Mouse (Mus musculus): Measurements from ENCODE around the gene Mybpc3. TPM values are rescaled to one million over a fixed set of nuclear protein-coding genes. Genes with fewer than 3 reads are reported as not detected.
"Not testable (repeated sequence)": the region's sequence is repeated elsewhere in the genome, so short reads cannot be mapped to it uniquely, and the experiment has no call there.

Gene Mybpc3
- polyA plus RNA-seq, 1 experiment from 2014 or later: 4.7 TPM

- Histone ChIP-seq H3K27me3 (replicated peaks; ENCODE audit: insufficient read depth, low read length) (no peaks in the 10 kb centered on the region; the same call in 1 of the 2 replicates), H3K36me3 (ENCODE audit: insufficient read depth, low read length) (no peaks in the 10 kb centered on the region), H3K4me3 (ENCODE audit: low read depth, low read length) (no peak overlapping the region), H3K27ac (ENCODE audit: low read length) (no peak overlapping the region), H3K9ac (replicated peaks; ENCODE audit: low read depth) (no peak overlapping the region), H3K4me1 (ENCODE audit: insufficient read depth, low read depth, low read length) (no peaks in the 10 kb centered on the region), H3K4me2 (replicated peaks; ENCODE audit: low read depth, low read length) (no peak overlapping the region), H3K9me3 (ENCODE audit: low read length) (no peaks in the 10 kb centered on the region)
- ATAC-seq: no peak
- peak; percentile 33 for DNase-seq (ENCODE audit: low spot score)
- no peak for TF ChIP-seq EP300 (IDR thresholded peaks at IDR 0.05)
- peak; percentile 44 for TF ChIP-seq CTCF (IDR thresholded peaks at IDR 0.05)
- 72% methylated on average over 6 of the region's 6 CpGs for WGBS
Observed at GRCm38 (mm10) chr2:91110429-91110828, 7.5 kb upstream of the Mybpc3 start.

- not testable (repeated sequence) for H3K4me2 ChIP-seq (replicated peaks; ENCODE audit: low read depth, low read length); H3K27ac ChIP-seq (ENCODE audit: low read length); H3K4me1 ChIP-seq (ENCODE audit: insufficient read depth, low read depth, low read length); H3K9me3 ChIP-seq (ENCODE audit: low read length); DNase-seq (ENCODE audit: low spot score); H3K9ac ChIP-seq (replicated peaks; ENCODE audit: low read depth); ATAC-seq; H3K36me3 ChIP-seq (ENCODE audit: insufficient read depth, low read length); H3K27me3 ChIP-seq (replicated peaks; ENCODE audit: insufficient read depth, low read length); H3K4me3 ChIP-seq (ENCODE audit: low read depth, low read length)
- WGBS: 87% methylated on average over 3 of the region's 3 CpGs
Observed at GRCm38 (mm10) chr2:91111832-91112231, 6.1 kb upstream of the Mybpc3 start.

GRCm38 (mm10) chr2:91112491-91112890 lies 5.5 kb upstream of the Mybpc3 start:
- Histone ChIP-seq H3K27me3 (replicated peaks; ENCODE audit: insufficient read depth, low read length) (no peaks in the 10 kb centered on the region; the same call in 1 of the 2 replicates), H3K4me2 (replicated peaks; ENCODE audit: low read depth, low read length) (no peak overlapping the region), H3K27ac (ENCODE audit: low read length) (0 out of 2 replicates have a peak overlapping the region, but pooled peaks have one; percentile 9), H3K4me3 (ENCODE audit: low read depth, low read length) (no peak overlapping the region), H3K9ac (replicated peaks; ENCODE audit: low read depth) (no peak overlapping the region), H3K4me1 (ENCODE audit: insufficient read depth, low read depth, low read length) (no peaks in the 10 kb centered on the region), H3K9me3 (ENCODE audit: low read length) (no peaks in the 10 kb centered on the region), H3K36me3 (ENCODE audit: insufficient read depth, low read length) (no peaks in the 10 kb centered on the region)
- ATAC-seq: peak; percentile 16; the same call in 1 of the 2 replicates
- DNase-seq (ENCODE audit: low spot score): peak; percentile 55
- TF ChIP-seq EP300 (IDR thresholded peaks at IDR 0.05) (0 out of 2 replicates have a peak, but pooled peaks have one; percentile 29), CTCF (IDR thresholded peaks at IDR 0.05) (no peak)
- 41% methylated on average over 4 of the region's 4 CpGs for WGBS

DNA sequence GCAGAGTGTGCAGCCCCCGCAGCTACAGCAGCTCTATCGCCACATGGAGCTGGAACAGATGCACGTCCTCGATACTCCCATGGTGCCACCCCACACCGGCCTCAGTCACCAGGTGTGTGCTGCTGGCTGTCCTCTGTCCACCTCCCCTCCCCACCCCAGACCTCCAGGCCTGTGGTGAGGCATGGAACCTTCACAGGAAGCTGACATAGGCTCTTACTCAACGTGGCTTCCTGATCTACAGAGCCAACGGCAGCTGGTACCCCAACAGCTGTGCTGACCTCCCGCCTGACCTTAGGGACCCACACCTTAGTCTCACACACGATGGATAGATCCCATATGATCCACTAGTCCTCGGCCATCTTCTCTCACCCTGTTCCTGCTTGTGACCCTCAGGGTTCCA lies 4.6 kb upstream of the Mybpc3 start:
- TF ChIP-seq EP300 (IDR thresholded peaks at IDR 0.05): no peak
- no peak for TF ChIP-seq CTCF (IDR thresholded peaks at IDR 0.05)
- no peaks in the 10 kb centered on the region for H3K4me1 ChIP-seq (ENCODE audit: insufficient read depth, low read depth, low read length)
- H3K9ac ChIP-seq (replicated peaks; ENCODE audit: low read depth): no peak overlapping the region
- H3K36me3 ChIP-seq (ENCODE audit: insufficient read depth, low read length): no peaks in the 10 kb centered on the region
- no peaks in the 10 kb centered on the region for H3K9me3 ChIP-seq (ENCODE audit: low read length)
- DNase-seq (ENCODE audit: low spot score): no peak
- H3K27me3 ChIP-seq (replicated peaks; ENCODE audit: insufficient read depth, low read length): no peaks in the 10 kb centered on the region
- WGBS: 54% methylated on average over 10 of the region's 10 CpGs
- 0 out of 2 replicates have a peak overlapping the region, but pooled peaks have one; percentile 9 for H3K27ac ChIP-seq (ENCODE audit: low read length)
- H3K4me2 ChIP-seq (replicated peaks; ENCODE audit: low read depth, low read length): no peak overlapping the region
- ATAC-seq: no peak
- no peak overlapping the region for H3K4me3 ChIP-seq (ENCODE audit: low read depth, low read length)

DNA sequence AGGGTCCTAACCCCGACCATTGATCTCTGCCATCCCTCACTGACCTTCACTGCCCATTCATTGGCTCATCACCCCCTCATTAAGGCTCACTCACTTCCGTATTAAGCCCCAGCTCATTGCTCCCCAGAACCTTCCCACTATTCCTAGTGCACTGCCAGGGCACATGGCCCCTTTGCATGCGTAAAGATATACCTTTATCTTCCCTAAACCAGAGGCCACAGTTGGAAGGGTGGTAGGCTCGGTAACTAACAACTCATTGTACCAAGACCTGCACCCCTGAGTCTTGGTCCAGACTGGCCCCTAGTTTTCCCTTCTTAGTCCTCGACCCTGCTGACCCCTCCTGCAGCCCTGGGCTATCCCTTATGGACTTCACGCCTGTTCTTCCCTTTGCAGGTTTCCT lies 4.1 kb upstream of the Mybpc3 start:
- Histone ChIP-seq H3K9me3 (ENCODE audit: low read length) (no peaks in the 10 kb centered on the region), H3K4me1 (ENCODE audit: insufficient read depth, low read depth, low read length) (no peaks in the 10 kb centered on the region), H3K27me3 (replicated peaks; ENCODE audit: insufficient read depth, low read length) (no peaks in the 10 kb centered on the region), H3K36me3 (ENCODE audit: insufficient read depth, low read length) (no peaks in the 10 kb centered on the region), H3K4me2 (replicated peaks; ENCODE audit: low read depth, low read length) (no peak overlapping the region), H3K4me3 (ENCODE audit: low read depth, low read length) (no peak overlapping the region), H3K9ac (replicated peaks; ENCODE audit: low read depth) (no peak overlapping the region), H3K27ac (ENCODE audit: low read length) (no peak overlapping the region)
- DNase-seq (ENCODE audit: low spot score): no peak
- no peak for ATAC-seq
- WGBS: 74% methylated on average over 6 of the region's 6 CpGs
- TF ChIP-seq EP300 (IDR thresholded peaks at IDR 0.05) (no peak), CTCF (IDR thresholded peaks at IDR 0.05) (no peak)

- H3K4me2 ChIP-seq (replicated peaks; ENCODE audit: low read depth, low read length): peak overlapping the region; percentile 83
- H3K4me3 ChIP-seq (ENCODE audit: low read depth, low read length): peak overlapping the region; percentile 38
- ATAC-seq: peak; percentile 80
- H3K9me3 ChIP-seq (ENCODE audit: low read length): no peaks in the 10 kb centered on the region
- 10% methylated on average over 35 of the region's 42 CpGs for WGBS
- no peaks in the 10 kb centered on the region for H3K27me3 ChIP-seq (replicated peaks; ENCODE audit: insufficient read depth, low read length)
- DNase-seq (ENCODE audit: low spot score): peak; percentile 96
- TF ChIP-seq EP300 (IDR thresholded peaks at IDR 0.05): no peak
- peak; percentile 100 for TF ChIP-seq CTCF (IDR thresholded peaks at IDR 0.05)
- H3K4me1 ChIP-seq (ENCODE audit: insufficient read depth, low read depth, low read length): no peaks in the 10 kb centered on the region
- H3K9ac ChIP-seq (replicated peaks; ENCODE audit: low read depth): peak overlapping the region; percentile 43
- no peak overlapping the region for H3K27ac ChIP-seq (ENCODE audit: low read length)
- no peaks in the 10 kb centered on the region for H3K36me3 ChIP-seq (ENCODE audit: insufficient read depth, low read length)
Observed at GRCm38 (mm10) chr2:91114781-91115577, 3.0 kb upstream of the Mybpc3 start.

Measured in lung, postnatal 0 days (tissue).